Mouse (Mus musculus) ES-E14 (cell line): Measurements from ENCODE around the gene Tnnc1. TPM values are rescaled to one million over a fixed set of nuclear protein-coding genes. Genes with fewer than 3 reads are reported as not detected.

Experiments used
- DNase-seq: peaks from one replicate; pipeline ENCODE4 v3.0.0-alpha.2; 2013; ENCODE audit warnings: low read depth, low spot score
- H3K27ac ChIP-seq: 2 replicates; pipeline ENCODE4 v1.5.1; 2012; ENCODE audit warnings: low read depth, mild to moderate bottlenecking, low read length, moderate library complexity, mixed read lengths; ENCODE audit not compliant: poor library complexity, insufficient read depth, severe bottlenecking
- H3K36me3 ChIP-seq: 2 replicates; pipeline ENCODE4 v1.6.1; 2012; ENCODE audit warnings: mild to moderate bottlenecking, low read length, moderate library complexity, mixed read lengths; ENCODE audit not compliant: control insufficient read depth, poor library complexity, insufficient read depth, severe bottlenecking
- H3K4me1 ChIP-seq, 2 experiments: fragments of 150-350 bp in 1 of 2; sonication (generic) in 1 of 2; 2 replicates each; pipeline ENCODE4 v1.6.1; 2012; ENCODE audit warnings: low read length in 2 of 2, mild to moderate bottlenecking in 1 of 2, mixed read lengths in 1 of 2; ENCODE audit not compliant: control insufficient read depth in 2 of 2, insufficient read depth in 2 of 2, poor library complexity in 1 of 2
- H3K4me3 ChIP-seq, 2 experiments: fragments of 150-350 bp in 1 of 2; sonication (generic) in 1 of 2; 2 replicates each; pipeline ENCODE4 v1.5.1; 2012; ENCODE audit warnings: low read length in 2 of 2, low read depth in 1 of 2, mild to moderate bottlenecking in 1 of 2, mixed read lengths in 1 of 2; ENCODE audit not compliant: insufficient read depth in 1 of 2, poor library complexity in 1 of 2, severe bottlenecking in 1 of 2
- H3K9ac ChIP-seq: 2 replicates; pipeline ENCODE4 v1.6.1; 2012; ENCODE audit warnings: low read depth, mild to moderate bottlenecking, low read length, mixed read lengths; ENCODE audit not compliant: poor library complexity, insufficient read depth, severe bottlenecking
- H3K9me3 ChIP-seq: fragments of 150-350 bp; sonication (generic); 2 replicates; pipeline ENCODE4 v1.6.1; 2012; ENCODE audit warnings: low read depth, mild to moderate bottlenecking, low read length; ENCODE audit not compliant: control insufficient read depth, insufficient read depth
- CHD2 ChIP-seq: IDR thresholded peaks from 2 replicates; pipeline ENCODE4 v1.6.1; 2014; ENCODE audit warnings: mild to moderate bottlenecking, low read depth, low read length, inconsistent platforms
- HCFC1 ChIP-seq: IDR thresholded peaks from 2 replicates; pipeline ENCODE4 v1.6.1; 2012; ENCODE audit warnings: low read length, inconsistent platforms, borderline replicate concordance; ENCODE audit not compliant: insufficient read depth
- MAFK ChIP-seq: IDR thresholded peaks from 2 replicates; pipeline ENCODE4 v1.6.1; 2014; ENCODE audit warnings: mild to moderate bottlenecking, low read depth, low read length, inconsistent platforms; ENCODE audit not compliant: insufficient read depth
- ZC3H11A ChIP-seq: IDR thresholded peaks from 2 replicates; pipeline ENCODE4 v1.6.1; 2012; ENCODE audit warnings: low read depth, mild to moderate bottlenecking, inconsistent platforms, low read length, borderline replicate concordance
- ZNF384 ChIP-seq: IDR thresholded peaks from 2 replicates; pipeline ENCODE4 v1.6.1; 2012; ENCODE audit warnings: low read depth, low read length, inconsistent platforms
- in situ Hi-C, 2 experiments: fragments of 600-800 bp; cut with MboI; formaldehyde crosslinking; loops; one replicate each; pipeline ENCODE4 v1.15.1; 2025; ENCODE audit warnings: low sequenced_read_pairs in 2 of 2, inconsistent platforms in 1 of 2; ENCODE audit not compliant: unreplicated experiment in 2 of 2
- total RNA-seq: library from RNA; depleted of rRNA; stranded (reverse); fragments of 300-350 nt; gene quantifications from 2 replicates; pipeline ENCODE4 v1.2.3, GENCODE M21; 2012

The Tnnc1 gene
- total RNA-seq, 1 experiment, result 2.6 TPM

DNA sequence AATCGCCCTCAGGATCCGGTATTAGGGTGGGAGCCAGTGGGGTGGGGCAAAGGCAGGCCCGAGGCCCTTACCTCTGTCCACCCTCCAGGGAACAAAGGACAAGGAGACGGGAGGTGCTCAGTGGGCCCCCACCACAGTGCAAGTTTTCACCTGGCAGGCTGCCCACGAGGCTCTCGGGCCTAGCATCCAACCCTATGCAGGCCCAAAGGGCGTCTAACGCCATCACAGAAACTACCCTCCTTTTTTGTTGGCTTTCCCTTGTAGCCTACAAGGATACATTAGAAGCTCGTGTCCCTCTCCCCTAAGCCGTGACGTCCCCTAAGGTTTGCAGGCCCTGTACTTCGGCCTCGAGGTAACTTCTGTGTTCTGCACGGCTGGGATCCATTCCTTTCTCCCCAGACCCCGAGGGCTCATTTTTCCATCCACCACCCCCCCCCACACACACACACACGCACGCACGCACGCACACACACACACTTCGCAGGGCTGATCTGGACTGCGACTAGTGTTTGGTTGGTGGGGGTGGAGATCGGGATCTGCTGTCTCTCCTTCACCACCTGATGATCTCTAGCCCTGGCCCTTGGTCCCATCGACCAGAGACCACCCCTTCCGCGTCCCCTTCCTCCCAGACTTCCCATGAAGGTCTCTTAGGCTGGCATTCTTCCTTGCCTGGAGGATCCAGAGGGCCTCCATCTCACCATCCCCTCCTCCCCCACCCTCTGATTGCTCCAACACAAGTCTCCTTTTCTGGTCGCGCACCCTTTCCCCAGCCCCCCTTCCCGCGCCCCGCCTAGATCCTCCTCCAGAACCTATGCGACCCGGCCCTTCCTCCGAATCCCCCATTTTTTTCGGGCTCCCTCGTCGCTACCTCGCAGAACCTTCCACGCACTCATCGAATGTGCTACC lies 2.3 kb upstream of the Tnnc1 start:
- H3K9ac ChIP-seq, result peak overlapping the region; percentile 99
- in situ Hi-C loops, result no loop called here
- H3K27ac ChIP-seq, result peak overlapping the region; percentile 82
- no peaks in the 10 kb centered on the region for H3K9me3 ChIP-seq
- peak overlapping the region; percentile 90 to 98 for H3K4me3 ChIP-seq
- peaks cover 27% of the 10 kb centered on the region for H3K36me3 ChIP-seq
- peaks cover 2 to 7% of the 10 kb centered on the region in 2 experiments; a peak in 2 of 4 replicates for H3K4me1 ChIP-seq
- TF ChIP-seq CHD2 (no peak), ZNF384 (no peak), MAFK (no peak), HCFC1 (no peak), ZC3H11A (no peak)
- DNase-seq, result no peak

DNA sequence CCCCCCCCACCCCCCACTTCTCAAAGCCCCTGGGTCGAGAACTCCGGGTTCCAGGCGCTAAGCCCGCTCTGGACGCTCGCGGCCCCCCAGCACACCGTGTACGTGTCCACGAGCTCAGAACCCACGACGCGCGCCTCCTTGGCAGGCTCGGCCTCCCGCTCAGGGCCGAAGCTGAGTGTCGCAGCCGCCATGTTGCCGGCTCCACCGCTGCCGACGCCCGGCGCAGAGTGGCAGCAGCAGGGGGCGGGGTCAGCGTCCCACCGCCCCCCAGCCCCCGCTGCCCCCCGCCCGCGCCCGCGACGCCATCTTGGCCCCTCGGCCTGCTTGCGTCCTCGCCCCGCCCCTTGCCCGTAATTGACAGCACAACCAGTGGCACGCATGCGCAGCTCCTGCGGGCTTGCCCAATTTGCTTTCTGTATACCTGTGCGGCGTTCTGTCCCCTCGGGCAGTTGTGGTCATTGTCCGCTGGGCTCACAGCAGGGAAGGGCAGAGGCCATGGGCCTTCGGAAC lies 1.6 kb upstream of the Tnnc1 start:
- Histone ChIP-seq H3K27ac (peak overlapping the region; percentile 82), H3K4me3 (peak overlapping the region; percentile 90 to 98), H3K9me3 (no peaks in the 10 kb centered on the region), H3K36me3 (peaks cover 24% of the 10 kb centered on the region), H3K9ac (peak overlapping the region; percentile 99), H3K4me1 (peaks cover 2 to 7% of the 10 kb centered on the region in 2 experiments; a peak in 2 of 4 replicates)
- TF ChIP-seq CHD2 (no peak), ZC3H11A (no peak), HCFC1 (peak; percentile 55; the same call in 1 of the 2 replicates), MAFK (no peak)
- in situ Hi-C loops, result no loop called here
- DNase-seq, result peak; percentile 93

DNA sequence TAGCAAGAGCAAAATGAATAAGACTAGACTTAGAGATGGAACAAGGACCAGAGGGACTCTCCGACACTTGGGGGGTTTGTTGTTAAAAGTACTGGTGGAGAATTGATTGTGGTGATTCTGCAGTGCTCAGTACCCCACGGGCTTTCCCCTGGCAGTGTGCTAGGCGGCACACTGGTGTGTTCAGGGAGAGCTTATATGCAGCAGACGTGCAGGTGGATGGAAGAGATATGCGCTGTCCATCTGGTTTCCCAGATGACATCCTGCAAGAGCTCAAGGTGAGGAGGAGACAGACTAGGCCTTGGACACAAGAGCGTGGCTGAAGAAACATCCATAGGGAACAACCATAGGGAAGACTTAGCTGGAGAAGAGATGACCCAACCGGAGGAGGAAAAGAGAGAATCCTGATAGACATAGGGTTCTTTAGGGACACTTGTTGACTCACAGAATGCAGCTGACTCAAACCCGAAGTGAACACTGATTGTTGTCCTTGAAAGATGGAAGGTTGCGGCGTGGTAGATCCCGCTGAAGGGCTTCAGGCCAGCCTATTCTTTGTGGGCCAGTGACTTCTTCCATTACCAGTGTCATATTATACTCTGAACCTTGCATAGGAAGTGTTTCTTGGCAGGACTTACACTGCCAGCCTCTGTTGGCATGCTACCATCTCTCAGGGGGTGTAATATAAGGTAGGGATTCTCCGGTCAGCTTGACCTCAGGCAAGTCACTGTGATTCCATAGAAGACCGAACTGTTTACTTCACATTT lies 862 bp upstream of the Tnnc1 start:
- in situ Hi-C loops, result no loop called here
- peaks cover 18% of the 10 kb centered on the region for H3K36me3 ChIP-seq
- peak overlapping the region; percentile 48 to 70 for H3K4me3 ChIP-seq
- H3K4me1 ChIP-seq, result peaks cover 2 to 7% of the 10 kb centered on the region in 2 experiments; a peak in 2 of 4 replicates
- H3K9ac ChIP-seq, result peak overlapping the region; percentile 65; the same call in 1 of the 2 replicates
- no peak for DNase-seq
- TF ChIP-seq ZC3H11A (no peak), MAFK (no peak), ZNF384 (no peak), CHD2 (no peak), HCFC1 (no peak)
- no peaks in the 10 kb centered on the region for H3K9me3 ChIP-seq
- no peak overlapping the region for H3K27ac ChIP-seq

DNA sequence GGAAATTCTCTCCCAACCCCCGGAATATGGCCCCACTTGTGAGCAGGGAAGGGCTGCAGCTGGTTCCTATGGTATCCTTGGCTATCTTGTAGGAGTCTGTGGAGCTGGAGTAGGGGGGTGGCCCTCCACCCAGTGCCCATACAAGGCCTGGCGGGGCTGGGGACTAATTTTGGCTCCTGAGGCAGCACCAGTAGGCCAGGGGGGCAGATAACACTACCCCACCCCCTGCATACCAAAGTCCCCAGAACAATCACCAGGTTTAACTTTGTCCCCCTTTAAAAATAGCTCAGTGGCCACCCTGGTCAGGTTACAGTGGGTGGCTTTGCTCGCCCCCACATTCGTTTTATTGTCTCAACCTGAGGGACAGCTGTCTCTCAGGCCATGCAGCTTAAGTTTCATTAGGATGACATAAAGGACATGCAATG lies 1.0 kb downstream of the Tnnc1 start:
- DNase-seq, result no peak
- H3K9me3 ChIP-seq, result no peaks in the 10 kb centered on the region
- peaks cover 2 to 7% of the 10 kb centered on the region in 2 experiments; a peak in 2 of 4 replicates for H3K4me1 ChIP-seq
- no peak overlapping the region for H3K9ac ChIP-seq
- H3K27ac ChIP-seq, result no peak overlapping the region
- in situ Hi-C loops, result no loop called here
- H3K4me3 ChIP-seq, result no peak overlapping the region
- TF ChIP-seq MAFK (no peak), ZC3H11A (no peak), HCFC1 (no peak), CHD2 (no peak), ZNF384 (no peak)
- peaks cover 4% of the 10 kb centered on the region; the same call in 1 of the 2 replicates for H3K36me3 ChIP-seq
